ENCODE assay signal across 14 mouse cellular contexts in the genomic region with DNA sequence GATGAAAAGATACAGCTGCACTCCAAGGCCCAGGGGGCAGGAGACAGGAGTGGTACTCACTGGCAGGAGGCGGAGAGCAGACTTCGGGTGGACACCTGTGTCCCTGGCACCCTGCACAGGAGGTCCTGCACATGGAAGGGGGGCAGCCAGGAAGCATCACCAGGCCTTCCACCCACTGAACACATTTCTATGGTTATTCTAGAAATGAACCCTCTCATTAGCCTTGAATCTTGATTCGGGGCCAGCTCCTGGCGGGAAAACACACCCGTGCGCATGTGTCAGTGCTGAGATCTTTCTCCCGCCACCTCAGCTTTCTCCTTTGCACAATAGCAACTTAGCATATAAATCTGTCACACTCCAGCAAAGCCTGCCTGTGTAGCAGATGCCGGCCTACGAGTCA. TPM values are rescaled to one million over a fixed set of nuclear protein-coding genes. Genes with fewer than 3 reads are reported as not detected.
DNase-seq lines count a peak whose midpoint lies in the region; ATAC-seq and TF ChIP-seq lines count a peak whose summit lies in the region.
"Had no signal": no experiment of that assay in that cellular context is flagged by ENCODE, and none has a peak within 500 bp of the region (broad histone marks: within the 10 kb centered on the region; RNA-seq: fewer than 3 reads in every experiment).

No protein-coding gene starts in this region.

- no peaks in the 10 kb centered on the region for H3K9me3 ChIP-seq in forebrain, embryonic 15.5 days
- no peaks in the 10 kb centered on the region for H3K9me3 ChIP-seq in forebrain, embryonic 11.5 days (ENCODE audit: control insufficient read depth, low read length)
- no peaks in the 10 kb centered on the region for H3K9me3 ChIP-seq in forebrain, postnatal 0 days (ENCODE audit: low read length)
- H3K9me3 ChIP-seq in neural tube, embryonic 14.5 days (ENCODE audit: control insufficient read depth, low read length), result no peaks in the 10 kb centered on the region
- peaks cover 6% of the 10 kb centered on the region; the same call in 1 of the 2 replicates for H3K9me3 ChIP-seq in kidney, embryonic 14.5 days (ENCODE audit: control insufficient read depth, low read length)

- no peak for DNase-seq in forebrain, embryonic 11.5 days (ENCODE audit: low spot score)
- DNase-seq in forebrain, postnatal 0 days, result peak; percentile 76
- DNase-seq in layer of hippocampus, postnatal 25 days (ENCODE audit: extremely low spot score in 1 of 2, low spot score in 1 of 2), result peak; percentile 57 to 67
- DNase-seq in urinary bladder, adult 2 months (ENCODE audit: low spot score), result no peak
- DNase-seq: cerebellum, adult 9-11 months; heart, postnatal 4 days; lung, postnatal 36 days had no signal

- no peak overlapping the region for H3K9ac ChIP-seq in forebrain, embryonic 15.5 days (replicated peaks)
- H3K9ac ChIP-seq in forebrain, embryonic 11.5 days (ENCODE audit: low read length), result no peak overlapping the region
- H3K9ac ChIP-seq in forebrain, postnatal 0 days, result no peak overlapping the region
- H3K9ac ChIP-seq in neural tube, embryonic 14.5 days (replicated peaks; ENCODE audit: low read depth, low read length), result no peak overlapping the region
- no peak overlapping the region for H3K9ac ChIP-seq in kidney, embryonic 14.5 days (ENCODE audit: low read depth, low read length)
- H3K9ac ChIP-seq: limb, embryonic 13.5 days had no signal

- H3K36me3 ChIP-seq in forebrain, embryonic 15.5 days, result no peaks in the 10 kb centered on the region
- no peaks in the 10 kb centered on the region for H3K36me3 ChIP-seq in forebrain, embryonic 11.5 days (ENCODE audit: control insufficient read depth, insufficient read depth, low read length)
- no peaks in the 10 kb centered on the region for H3K36me3 ChIP-seq in forebrain, postnatal 0 days (ENCODE audit: insufficient read depth)
- H3K36me3 ChIP-seq in neural tube, embryonic 14.5 days (ENCODE audit: control insufficient read depth, insufficient read depth, low read length), result no peaks in the 10 kb centered on the region
- H3K36me3 ChIP-seq in kidney, embryonic 14.5 days (ENCODE audit: control insufficient read depth, insufficient read depth, low read length), result no peaks in the 10 kb centered on the region
- H3K36me3 ChIP-seq: limb, embryonic 13.5 days had no signal

- no peaks in the 10 kb centered on the region for H3K27me3 ChIP-seq in forebrain, embryonic 15.5 days
- H3K27me3 ChIP-seq in forebrain, embryonic 11.5 days (ENCODE audit: control insufficient read depth, insufficient read depth, low read length), result no peaks in the 10 kb centered on the region
- no peaks in the 10 kb centered on the region for H3K27me3 ChIP-seq in forebrain, postnatal 0 days (ENCODE audit: insufficient read depth, low read length)
- no peaks in the 10 kb centered on the region for H3K27me3 ChIP-seq in neural tube, embryonic 14.5 days (ENCODE audit: control insufficient read depth, insufficient read depth, low read length)
- H3K27me3 ChIP-seq in kidney, embryonic 14.5 days (ENCODE audit: control insufficient read depth, insufficient read depth, low read length), result no peaks in the 10 kb centered on the region
- H3K27me3 ChIP-seq: CH12.LX had no signal

- WGBS in forebrain, embryonic 15.5 days, result 9% methylated on average over 9 of the region's 9 CpGs
- WGBS in forebrain, embryonic 11.5 days, result 84% methylated on average over 9 of the region's 9 CpGs
- WGBS in forebrain, postnatal 0 days, result 16% methylated on average over 9 of the region's 9 CpGs
- 16% methylated on average over 9 of the region's 9 CpGs for WGBS in neural tube, embryonic 14.5 days
- 65% methylated on average over 9 of the region's 9 CpGs for WGBS in kidney, embryonic 14.5 days

- peaks cover 15% of the 10 kb centered on the region for H3K4me1 ChIP-seq in forebrain, embryonic 15.5 days
- no peaks in the 10 kb centered on the region for H3K4me1 ChIP-seq in forebrain, embryonic 11.5 days (replicated peaks; ENCODE audit: control insufficient read depth, insufficient read depth, low read length)
- H3K4me1 ChIP-seq in forebrain, postnatal 0 days (ENCODE audit: insufficient read depth), result 0 out of 2 replicates have a peak, but pooled peaks cover 9% of the 10 kb centered on the region
- H3K4me1 ChIP-seq in neural tube, embryonic 14.5 days (ENCODE audit: control insufficient read depth, insufficient read depth, low read length), result 0 out of 2 replicates have a peak, but pooled peaks cover 3% of the 10 kb centered on the region
- no peaks in the 10 kb centered on the region for H3K4me1 ChIP-seq in kidney, embryonic 14.5 days (ENCODE audit: control insufficient read depth, insufficient read depth, low read length)
- H3K4me1 ChIP-seq: limb, embryonic 13.5 days had no signal

- no peak overlapping the region for H3K4me3 ChIP-seq in forebrain, embryonic 15.5 days
- H3K4me3 ChIP-seq in forebrain, embryonic 11.5 days (ENCODE audit: low read depth, low read length), result no peak overlapping the region
- H3K4me3 ChIP-seq in forebrain, postnatal 0 days (ENCODE audit: low read depth, low read length), result no peak overlapping the region
- H3K4me3 ChIP-seq in neural tube, embryonic 14.5 days (ENCODE audit: low read depth, low read length), result no peak overlapping the region
- no peak overlapping the region for H3K4me3 ChIP-seq in kidney, embryonic 14.5 days (ENCODE audit: low read length)
- H3K4me3 ChIP-seq: limb, embryonic 13.5 days had no signal

- no peak for TF ChIP-seq CTCF in forebrain, postnatal 0 days (IDR thresholded peaks at IDR 0.05; ENCODE audit: low read depth)

- peak overlapping the region; percentile 67 for H3K27ac ChIP-seq in forebrain, embryonic 15.5 days (replicated peaks)
- no peak overlapping the region for H3K27ac ChIP-seq in forebrain, embryonic 11.5 days (ENCODE audit: low read depth, low read length)
- peak overlapping the region; percentile 54; the same call in 1 of the 2 replicates for H3K27ac ChIP-seq in forebrain, postnatal 0 days (ENCODE audit: low read depth, low read length)
- H3K27ac ChIP-seq in neural tube, embryonic 14.5 days (ENCODE audit: low read depth, low read length), result no peak overlapping the region
- no peak overlapping the region for H3K27ac ChIP-seq in kidney, embryonic 14.5 days (ENCODE audit: low read depth, low read length)
- H3K27ac ChIP-seq: limb, embryonic 13.5 days had no signal

- peak; percentile 83 for ATAC-seq in forebrain, embryonic 15.5 days (replicated peaks)
- ATAC-seq in forebrain, embryonic 11.5 days (replicated peaks; ENCODE audit: low FRiP score), result no peak
- ATAC-seq in forebrain, postnatal 0 days, result peak; percentile 87
- peak; percentile 50; the same call in 1 of the 2 replicates for ATAC-seq in neural tube, embryonic 14.5 days (ENCODE audit: low read depth)
- ATAC-seq in granulocyte monocyte progenitor cell, adult 5-6 weeks (replicated peaks; ENCODE audit: poor library complexity, severe bottlenecking), result no peak
- ATAC-seq in kidney, embryonic 14.5 days (ENCODE audit: low FRiP score, low TSS enrichment), result no peak

- no peak overlapping the region for H3K4me2 ChIP-seq in forebrain, embryonic 15.5 days (replicated peaks)
- no peak overlapping the region for H3K4me2 ChIP-seq in forebrain, embryonic 11.5 days (ENCODE audit: low read depth, low read length, severe bottlenecking)
- H3K4me2 ChIP-seq in forebrain, postnatal 0 days (ENCODE audit: low read depth), result no peak overlapping the region
- H3K4me2 ChIP-seq in neural tube, embryonic 14.5 days (ENCODE audit: low read depth, low read length), result no peak overlapping the region
- no peak overlapping the region for H3K4me2 ChIP-seq in kidney, embryonic 14.5 days (replicated peaks; ENCODE audit: low read depth, low read length)
- H3K4me2 ChIP-seq: limb, embryonic 13.5 days had no signal

RNA-seq across cellular contexts. Expression of a gene that starts 58.3 kb away (rescaled TPM):
- 2.4 and 4.8 TPM in 2 replicates for polyA plus RNA-seq in forebrain, embryonic 15.5 days (2015; fragmentation: Nextera tagmentation; extraction: Ambion mirVana)
- polyA plus RNA-seq in forebrain, embryonic 11.5 days (2014; fragmentation: Nextera tagmentation; extraction: Ambion mirVana), result 0.32 and 0.47 TPM in 2 replicates
- total RNA-seq in forebrain, postnatal 0 days (2014; rRNA removed), result 8.5 and 9.2 TPM in 2 replicates
- 8.5 and 9.4 TPM in 2 replicates for polyA plus RNA-seq in forebrain, postnatal 0 days (2015; fragmentation: Nextera tagmentation; extraction: Ambion mirVana)
- total RNA-seq in layer of hippocampus, postnatal 25 days (2021), result 1 to 10 TPM; 1.3 to 1.4 TPM
- polyA plus RNA-seq in neural tube, embryonic 14.5 days (2014; fragmentation: Nextera tagmentation; extraction: Ambion mirVana), result 2.6 and 4.6 TPM in 2 replicates
- 0.07 and 0.47 TPM in 2 replicates for polyA plus RNA-seq in urinary bladder, adult 2 months (2012; rRNA removed)
- total RNA-seq in granulocyte monocyte progenitor cell, adult 5-6 weeks (2014; fragmentation: Nextera tagmentation), result not detected in 2 replicates
- total RNA-seq in granulocyte monocyte progenitor cell, adult 5-6 weeks (2017), result 0.21 and 0.26 TPM in 2 replicates
- polyA plus RNA-seq in kidney, embryonic 14.5 days (2014; fragmentation: Nextera tagmentation; extraction: Ambion mirVana), result 0.14 and 0.63 TPM in 2 replicates
- total RNA-seq: adrenal gland, adult 18-20 months; CH12.LX had no signal

Comparison
In these comparisons a context has a peak if more than half of its experiments do, and no peak if none do; other contexts are left out.
1. ATAC-seq: peak in forebrain, embryonic 15.5 days (single experiment), forebrain, postnatal 0 days (single experiment) and neural tube, embryonic 14.5 days (single experiment); none in forebrain, embryonic 11.5 days (single experiment), granulocyte monocyte progenitor cell, adult 5-6 weeks (single experiment) and kidney, embryonic 14.5 days (single experiment).
2. H3K27ac ChIP-seq: peak in forebrain, embryonic 15.5 days (single experiment) and forebrain, postnatal 0 days (single experiment); none in forebrain, embryonic 11.5 days (single experiment), neural tube, embryonic 14.5 days (single experiment) and kidney, embryonic 14.5 days (single experiment).
3. DNase-seq: peak in forebrain, postnatal 0 days (single experiment) and layer of hippocampus, postnatal 25 days (2 of 2); none in forebrain, embryonic 11.5 days (single experiment) and urinary bladder, adult 2 months (single experiment).